Mouse (Mus musculus) cortical plate, adult 2 months (tissue): Measurements from ENCODE around the gene Slc52a3.

Experiments used
- CTCF ChIP-seq: fragments of 200-500 bp; IDR thresholded peaks from 2 replicates; pipeline ENCODE4 v1.5.1; 2011; ENCODE audit warnings: mild to moderate bottlenecking, control low read depth, low read length; ENCODE audit not compliant: insufficient read depth; ENCODE audit errors: extremely low read depth
- POLR2A ChIP-seq: fragments of 200-500 bp; IDR thresholded peaks from 2 replicates; pipeline ENCODE4 v1.6.1; 2011; ENCODE audit warnings: mild to moderate bottlenecking, low read length, control low read depth; ENCODE audit not compliant: insufficient read depth; ENCODE audit errors: extremely low read depth

- TF ChIP-seq CTCF (no peak), POLR2A (no peak)
Observed at GRCm38 (mm10) chr2:151967792-151968191, 28.5 kb upstream of the Slc52a3 start.
